Mouse (Mus musculus) forebrain, embryonic 12.5 days (tissue): ENCODE data around the gene Pde4d. TPM values are rescaled to one million over a fixed set of nuclear protein-coding genes. Genes with fewer than 3 reads are reported as not detected.

Experiments
- ATAC-seq: fragments of 200-750 bp; cut with Nextera tagmentation; 2 replicates; pipeline ENCODE4 v1.8.0; 2017; ENCODE audit warnings: moderate TSS enrichment; ENCODE audit not compliant: low FRiP score
- H3K27ac ChIP-seq: fragments of 300-500 bp; sonication (generic); 2 replicates; pipeline ENCODE4 v1.5.1; 2016; ENCODE audit warnings: mild to moderate bottlenecking
- H3K27me3 ChIP-seq: fragments of 300-500 bp; sonication (generic); 2 replicates; pipeline ENCODE4 v1.6.1; 2016; ENCODE audit warnings: mild to moderate bottlenecking
- H3K36me3 ChIP-seq: fragments of 300-500 bp; sonication (generic); replicated peaks from 2 replicates; pipeline ENCODE4 v1.6.1; 2016; ENCODE audit warnings: mild to moderate bottlenecking
- H3K4me1 ChIP-seq: fragments of 300-500 bp; sonication (generic); 2 replicates; pipeline ENCODE4 v1.6.1; 2016
- H3K4me2 ChIP-seq: fragments of 300-500 bp; sonication (generic); 2 replicates; pipeline ENCODE4 v1.6.1; 2016; ENCODE audit warnings: mild to moderate bottlenecking, moderate library complexity
- H3K4me3 ChIP-seq: fragments of 300-500 bp; sonication (generic); replicated peaks from 2 replicates; pipeline ENCODE4 v1.5.1; 2016; ENCODE audit warnings: mild to moderate bottlenecking
- H3K9ac ChIP-seq: fragments of 300-500 bp; sonication (generic); 2 replicates; pipeline ENCODE4 v1.6.1; 2016; ENCODE audit warnings: mild to moderate bottlenecking
- H3K9me3 ChIP-seq: fragments of 300-500 bp; sonication (generic); 2 replicates; pipeline ENCODE4 v1.6.1; 2016
- WGBS: fragments of 180-500 bp; shearing (Covaris S2); methylation state at CpG from one replicate; pipeline ENCODE4 v1.1.7; 2016; 5-methylcytosine and 5-hydroxymethylcytosine counted together
- polyA plus RNA-seq: library from polyadenylated mRNA; unstranded; fragments of >200 nt; fragmentation: Nextera tagmentation; extraction: Ambion mirVana; gene quantifications from 2 replicates; pipeline ENCODE4 v1.2.1, GENCODE M21; 2016

The Pde4d gene
- polyA plus RNA-seq, 1 experiment from 2014 or later, result 15.0 TPM

DNA sequence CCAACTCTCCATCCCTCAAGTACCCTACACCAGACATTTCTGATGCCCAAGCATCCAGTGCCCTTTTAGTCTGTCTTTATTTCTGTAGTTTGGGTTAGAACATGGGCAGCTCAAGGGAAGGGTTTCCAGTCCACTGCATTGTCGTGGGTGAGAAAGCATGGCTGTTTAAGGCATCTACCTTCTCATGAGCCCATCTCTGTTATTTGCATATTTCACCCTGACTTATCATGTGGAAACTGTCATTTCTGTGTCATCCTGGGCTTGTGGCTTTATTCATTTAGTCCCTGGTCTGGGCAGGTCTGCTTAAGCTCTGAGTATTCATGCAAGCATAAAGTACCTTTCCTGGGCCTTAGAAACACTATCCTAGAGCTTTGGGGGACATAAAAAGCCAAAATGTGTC lies 1331.7 kb downstream of the Pde4d start:
- Histone ChIP-seq H3K9me3 (no peaks in the 10 kb centered on the region), H3K36me3 (no peaks in the 10 kb centered on the region), H3K9ac (no peak overlapping the region), H3K4me2 (no peak overlapping the region), H3K27ac (no peak overlapping the region), H3K27me3 (no peaks in the 10 kb centered on the region), H3K4me3 (no peak overlapping the region), H3K4me1 (peaks cover 10% of the 10 kb centered on the region)
- ATAC-seq, result no peak
- WGBS, result 87% methylated on average over 1 of the region's 1 CpGs

DNA sequence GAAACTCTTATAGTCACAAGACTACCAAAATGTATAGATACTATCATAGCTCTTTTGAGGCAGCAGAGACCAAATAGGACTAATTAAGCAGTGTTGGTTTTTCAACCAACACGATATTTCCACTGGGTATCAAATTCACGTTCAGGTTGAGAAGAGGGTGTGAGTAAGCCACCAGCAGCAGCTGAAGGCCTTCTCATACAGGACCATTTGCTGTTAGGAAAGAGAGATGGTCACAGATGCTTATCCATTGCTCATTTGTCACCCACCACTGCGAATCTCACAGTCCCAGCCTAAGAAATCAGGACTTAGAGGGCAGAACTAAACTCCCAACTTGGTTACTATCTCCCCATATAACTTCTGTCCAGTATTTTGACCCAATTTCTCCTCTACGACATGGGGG lies 1338.9 kb downstream of the Pde4d start:
- no peak for ATAC-seq
- Histone ChIP-seq H3K27ac (no peak overlapping the region), H3K9ac (no peak overlapping the region), H3K36me3 (no peaks in the 10 kb centered on the region), H3K4me2 (no peak overlapping the region), H3K27me3 (no peaks in the 10 kb centered on the region), H3K9me3 (no peaks in the 10 kb centered on the region), H3K4me1 (no peaks in the 10 kb centered on the region), H3K4me3 (no peak overlapping the region)
- 89% methylated on average over 4 of the region's 4 CpGs for WGBS

- H3K4me2 ChIP-seq, result no peak overlapping the region
- H3K36me3 ChIP-seq, result no peaks in the 10 kb centered on the region
- H3K9me3 ChIP-seq, result no peaks in the 10 kb centered on the region
- no peak overlapping the region for H3K9ac ChIP-seq
- H3K4me3 ChIP-seq, result no peak overlapping the region
- no peak for ATAC-seq
- H3K4me1 ChIP-seq, result no peaks in the 10 kb centered on the region
- H3K27me3 ChIP-seq, result no peaks in the 10 kb centered on the region
- H3K27ac ChIP-seq, result no peak overlapping the region
- WGBS, result 58% methylated on average over 4 of the region's 4 CpGs
These were observed 1339.4 kb downstream of the Pde4d start for GRCm38 (mm10) chr13:109789151-109789550.

GRCm38 (mm10) chr13:109790045-109790715 lies 1340.4 kb downstream of the Pde4d start:
- no peak overlapping the region for H3K9ac ChIP-seq
- no peak for ATAC-seq
- H3K27ac ChIP-seq, result no peak overlapping the region
- H3K4me3 ChIP-seq, result no peak overlapping the region
- no peaks in the 10 kb centered on the region for H3K4me1 ChIP-seq
- H3K4me2 ChIP-seq, result no peak overlapping the region
- WGBS, result 91% methylated on average over 8 of the region's 8 CpGs
- no peaks in the 10 kb centered on the region for H3K36me3 ChIP-seq
- H3K27me3 ChIP-seq, result no peaks in the 10 kb centered on the region
- no peaks in the 10 kb centered on the region for H3K9me3 ChIP-seq

DNA sequence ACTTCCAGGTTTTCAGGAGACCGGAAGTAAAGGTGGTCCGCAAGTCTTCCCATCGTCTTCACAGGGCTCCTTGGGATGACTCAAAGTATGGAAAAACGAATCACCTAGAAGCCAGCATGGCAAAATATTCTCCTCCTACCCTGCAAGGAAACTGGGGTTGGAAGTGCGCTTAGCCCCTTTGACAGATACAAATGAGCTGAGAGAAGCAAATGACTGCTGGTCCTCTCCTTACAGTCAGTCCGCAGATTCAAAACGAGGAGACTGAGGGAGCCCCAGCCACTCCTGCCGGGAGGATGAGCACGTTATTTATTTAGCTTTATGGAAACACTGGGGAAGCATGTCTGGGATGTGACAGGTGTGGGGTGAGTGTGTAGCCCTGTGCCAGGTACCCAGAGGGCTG lies 1344.2 kb downstream of the Pde4d start:
- no peak overlapping the region for H3K9ac ChIP-seq
- H3K4me2 ChIP-seq, result no peak overlapping the region
- H3K27ac ChIP-seq, result no peak overlapping the region
- no peaks in the 10 kb centered on the region for H3K4me1 ChIP-seq
- ATAC-seq, result no peak
- H3K36me3 ChIP-seq, result no peaks in the 10 kb centered on the region
- H3K4me3 ChIP-seq, result no peak overlapping the region
- H3K27me3 ChIP-seq, result no peaks in the 10 kb centered on the region
- 88% methylated on average over 9 of the region's 9 CpGs for WGBS
- no peaks in the 10 kb centered on the region for H3K9me3 ChIP-seq

GRCm38 (mm10) chr13:109798651-109799050 lies 1348.9 kb downstream of the Pde4d start:
- no peak overlapping the region for H3K27ac ChIP-seq
- no peak overlapping the region for H3K4me3 ChIP-seq

GRCm38 (mm10) chr13:109802201-109802600 lies 1352.5 kb downstream of the Pde4d start:
- no peak overlapping the region for H3K9ac ChIP-seq
- no peaks in the 10 kb centered on the region for H3K36me3 ChIP-seq
- no peaks in the 10 kb centered on the region for H3K27me3 ChIP-seq
- no peaks in the 10 kb centered on the region for H3K9me3 ChIP-seq
- no peaks in the 10 kb centered on the region for H3K4me1 ChIP-seq
- no peak for ATAC-seq
- WGBS, result 75% methylated on average over 4 of the region's 4 CpGs
- H3K27ac ChIP-seq, result no peak overlapping the region
- no peak overlapping the region for H3K4me3 ChIP-seq
- no peak overlapping the region for H3K4me2 ChIP-seq

More at GRCm38 (mm10) chr13:109798651-109799050, 1348.9 kb downstream of the Pde4d start:
- Histone ChIP-seq H3K9ac (no peak overlapping the region), H3K36me3 (no peaks in the 10 kb centered on the region), H3K4me1 (no peaks in the 10 kb centered on the region), H3K9me3 (no peaks in the 10 kb centered on the region), H3K27me3 (no peaks in the 10 kb centered on the region), H3K4me2 (no peak overlapping the region)
- WGBS, result 80% methylated on average over 4 of the region's 4 CpGs
- no peak for ATAC-seq

- ATAC-seq, result no peak
- 88% methylated on average over 5 of the region's 5 CpGs for WGBS
These were observed 1356.6 kb downstream of the Pde4d start for GRCm38 (mm10) chr13:109806193-109806966.

DNA sequence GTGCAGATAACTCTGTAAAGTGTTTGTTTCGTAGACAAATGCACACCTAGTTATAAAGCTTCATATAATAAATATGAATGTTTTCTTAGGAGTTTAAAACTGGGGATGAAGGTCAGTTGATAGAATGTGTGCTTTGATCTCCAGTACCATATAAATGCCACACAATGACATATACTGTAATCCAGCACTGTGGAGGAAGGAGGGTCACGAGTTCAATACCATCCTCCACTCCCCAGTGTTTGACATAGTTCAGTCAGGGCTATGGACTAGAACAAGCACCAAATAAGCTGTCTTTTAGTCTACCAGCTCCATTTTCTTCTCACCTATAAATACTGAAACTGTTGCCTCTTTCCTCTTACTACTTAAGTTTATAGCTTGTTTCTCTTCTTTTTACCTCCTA lies 1357.3 kb downstream of the Pde4d start:
- Histone ChIP-seq H3K4me2 (no peak overlapping the region), H3K27ac (no peak overlapping the region), H3K27me3 (no peaks in the 10 kb centered on the region), H3K9ac (no peak overlapping the region), H3K9me3 (no peaks in the 10 kb centered on the region), H3K4me3 (no peak overlapping the region), H3K36me3 (no peaks in the 10 kb centered on the region), H3K4me1 (no peaks in the 10 kb centered on the region)
- 86% methylated on average over 2 of the region's 2 CpGs for WGBS
- ATAC-seq, result no peak

More at GRCm38 (mm10) chr13:109806193-109806966, 1356.6 kb downstream of the Pde4d start:
- no peak overlapping the region for H3K27ac ChIP-seq
- H3K4me3 ChIP-seq, result no peak overlapping the region
- H3K36me3 ChIP-seq, result no peaks in the 10 kb centered on the region
- H3K4me2 ChIP-seq, result no peak overlapping the region
- no peaks in the 10 kb centered on the region for H3K9me3 ChIP-seq
- H3K4me1 ChIP-seq, result no peaks in the 10 kb centered on the region
- no peaks in the 10 kb centered on the region for H3K27me3 ChIP-seq
- H3K9ac ChIP-seq, result no peak overlapping the region

DNA sequence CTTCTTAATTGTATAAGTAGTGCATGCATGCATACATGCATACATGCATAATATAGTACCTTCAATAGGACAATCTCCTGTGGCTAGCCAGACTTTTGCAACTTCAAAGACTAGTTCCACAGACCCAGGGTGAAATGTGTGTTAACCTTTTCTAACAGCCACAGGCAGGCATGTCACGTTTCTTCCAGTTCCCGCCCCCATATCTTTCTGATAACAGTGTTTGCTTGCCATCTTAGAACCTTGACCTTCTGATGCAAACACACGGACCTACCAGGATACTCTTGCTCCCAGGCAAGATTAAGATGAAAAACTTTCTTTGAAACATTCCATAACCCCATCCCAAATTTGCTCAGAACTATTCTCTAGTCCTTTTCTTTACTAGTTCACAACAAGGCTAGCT lies 1357.7 kb downstream of the Pde4d start:
- no peaks in the 10 kb centered on the region for H3K9me3 ChIP-seq
- H3K4me2 ChIP-seq, result no peak overlapping the region
- no peaks in the 10 kb centered on the region for H3K4me1 ChIP-seq
- no peaks in the 10 kb centered on the region for H3K36me3 ChIP-seq
- H3K27ac ChIP-seq, result no peak overlapping the region
- no peaks in the 10 kb centered on the region for H3K27me3 ChIP-seq
- WGBS, result 68% methylated on average over 3 of the region's 3 CpGs
- ATAC-seq, result no peak
- no peak overlapping the region for H3K4me3 ChIP-seq
- no peak overlapping the region for H3K9ac ChIP-seq

DNA sequence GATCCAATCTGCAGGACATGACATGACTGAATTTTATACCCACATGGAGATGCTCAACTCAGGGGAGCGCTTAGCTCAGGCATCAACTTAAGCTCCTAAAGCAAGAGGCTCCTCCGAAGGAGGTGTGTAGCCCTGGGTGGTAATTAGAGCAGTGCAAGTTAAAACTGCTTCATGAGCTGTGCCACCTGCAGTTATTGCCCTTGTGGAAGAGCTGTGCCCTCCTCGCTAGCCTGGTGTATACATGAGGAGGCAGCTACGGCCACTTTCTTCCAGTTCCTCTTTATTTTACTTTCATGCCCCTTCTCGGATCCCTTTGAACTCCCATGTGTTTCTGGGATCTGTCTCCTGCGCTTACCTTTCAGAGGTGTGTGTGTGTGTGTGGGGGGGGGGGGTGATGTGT lies 1358.3 kb downstream of the Pde4d start:
- H3K27ac ChIP-seq, result no peak overlapping the region
- no peak overlapping the region for H3K4me3 ChIP-seq
- H3K27me3 ChIP-seq, result no peaks in the 10 kb centered on the region
- 75% methylated on average over 6 of the region's 6 CpGs for WGBS
- H3K9ac ChIP-seq, result no peak overlapping the region
- ATAC-seq, result no peak
- H3K36me3 ChIP-seq, result no peaks in the 10 kb centered on the region
- no peaks in the 10 kb centered on the region for H3K4me1 ChIP-seq
- no peaks in the 10 kb centered on the region for H3K9me3 ChIP-seq
- H3K4me2 ChIP-seq, result no peak overlapping the region

DNA sequence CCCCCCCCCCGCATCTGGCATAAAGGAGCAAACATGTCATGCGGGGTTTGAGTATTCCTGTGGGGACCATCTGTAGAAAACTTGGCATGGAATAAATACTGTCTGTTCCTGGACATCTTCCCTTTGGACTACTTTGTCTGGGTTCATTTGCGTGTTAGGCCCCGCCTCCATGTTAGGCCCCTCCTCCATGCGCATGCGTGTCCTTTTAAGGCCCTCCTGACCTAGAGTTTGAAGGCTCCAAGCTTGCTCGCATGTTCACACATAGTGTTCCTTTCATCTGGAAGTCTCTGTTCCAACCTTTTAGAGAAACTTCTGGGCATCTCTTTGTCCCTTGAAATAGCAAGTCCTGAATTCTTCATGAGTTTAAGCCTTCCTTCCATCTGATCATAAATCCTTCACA lies 1359.2 kb downstream of the Pde4d start:
- H3K4me3 ChIP-seq, result no peak overlapping the region
- no peaks in the 10 kb centered on the region for H3K4me1 ChIP-seq
- H3K4me2 ChIP-seq, result no peak overlapping the region
- 89% methylated on average over 7 of the region's 7 CpGs for WGBS
- no peak for ATAC-seq
- H3K27me3 ChIP-seq, result no peaks in the 10 kb centered on the region
- H3K9me3 ChIP-seq, result no peaks in the 10 kb centered on the region
- no peaks in the 10 kb centered on the region for H3K36me3 ChIP-seq
- no peak overlapping the region for H3K27ac ChIP-seq
- H3K9ac ChIP-seq, result no peak overlapping the region

GRCm38 (mm10) chr13:109809646-109810045 lies 1359.9 kb downstream of the Pde4d start:
- 85% methylated on average over 4 of the region's 4 CpGs for WGBS
- Histone ChIP-seq H3K4me1 (no peaks in the 10 kb centered on the region), H3K27me3 (no peaks in the 10 kb centered on the region), H3K27ac (no peak overlapping the region), H3K4me2 (no peak overlapping the region), H3K4me3 (no peak overlapping the region), H3K36me3 (no peaks in the 10 kb centered on the region), H3K9me3 (no peaks in the 10 kb centered on the region), H3K9ac (no peak overlapping the region)
- ATAC-seq, result no peak
